Mouse (Mus musculus): Measurements from ENCODE around the gene Nup133. TPM values are rescaled to one million over a fixed set of nuclear protein-coding genes. Genes with fewer than 3 reads are reported as not detected.

Nup133 gene
- total RNA-seq, 2 experiments from 2014 or later: 21.5 to 22.4 TPM

- DNase-seq (ENCODE audit: low spot score in 2 of 2): no peak
Observed at GRCm38 (mm10) chr8:123954246-123954645, 5.2 kb upstream of the Nup133 start.

- no peak for DNase-seq (ENCODE audit: low spot score in 2 of 2)
Observed at GRCm38 (mm10) chr8:123953686-123954085, 4.6 kb upstream of the Nup133 start.

GRCm38 (mm10) chr8:123950077-123950802, 1.2 kb upstream of the Nup133 start:
- peak; percentile 40 to 62 for DNase-seq (ENCODE audit: low spot score in 2 of 2)

- no peak for DNase-seq (ENCODE audit: low spot score in 2 of 2)
Observed at GRCm38 (mm10) chr8:123949686-123949986, 571 bp upstream of the Nup133 start.

GRCm38 (mm10) chr8:123929026-123929425, 20.0 kb downstream of the Nup133 start:
- DNase-seq (ENCODE audit: low spot score in 2 of 2): no peak

- no peak for DNase-seq (ENCODE audit: low spot score in 2 of 2)
Observed at GRCm38 (mm10) chr8:123925671-123926070, 23.4 kb downstream of the Nup133 start.

GRCm38 (mm10) chr8:123924719-123925118, 24.3 kb downstream of the Nup133 start:
- DNase-seq (ENCODE audit: low spot score in 2 of 2): peak; percentile 86 to 88

GRCm38 (mm10) chr8:123914635-123915034, 34.4 kb downstream of the Nup133 start:
- no peak for DNase-seq (ENCODE audit: low spot score in 2 of 2)

- no peak for DNase-seq (ENCODE audit: low spot score in 2 of 2)
Observed at GRCm38 (mm10) chr8:123912265-123912664, 36.8 kb downstream of the Nup133 start.

GRCm38 (mm10) chr8:123907604-123908003, 41.5 kb downstream of the Nup133 start:
- DNase-seq (ENCODE audit: low spot score in 2 of 2): no peak

- no peak for DNase-seq (ENCODE audit: low spot score in 2 of 2)
Observed at GRCm38 (mm10) chr8:123902653-123903052, 46.4 kb downstream of the Nup133 start.

- no peak for DNase-seq (ENCODE audit: low spot score in 2 of 2)
Observed at GRCm38 (mm10) chr8:123899366-123899765, 49.7 kb downstream of the Nup133 start.

- DNase-seq (ENCODE audit: low spot score in 2 of 2): no peak
Observed at GRCm38 (mm10) chr8:123898576-123898975, 50.5 kb downstream of the Nup133 start.

- no peak for DNase-seq (ENCODE audit: low spot score in 2 of 2)
Observed at GRCm38 (mm10) chr8:123896774-123897173, 52.3 kb downstream of the Nup133 start.

- DNase-seq (ENCODE audit: low spot score in 2 of 2): no peak
Observed at GRCm38 (mm10) chr8:123896366-123896761, 52.7 kb downstream of the Nup133 start.

GRCm38 (mm10) chr8:123895680-123896365, 53.2 kb downstream of the Nup133 start:
- no peak for DNase-seq (ENCODE audit: low spot score in 2 of 2)

GRCm38 (mm10) chr8:123895230-123895629, 53.8 kb downstream of the Nup133 start:
- DNase-seq (ENCODE audit: low spot score in 2 of 2): no peak

GRCm38 (mm10) chr8:123894502-123895097, 54.5 kb downstream of the Nup133 start, which contains the start of gene Acta1:
Gene Acta1 (minus strand): TSS chr8:123894751.
- DNase-seq (ENCODE audit: low spot score in 2 of 2): no peak

- no peak for DNase-seq (ENCODE audit: low spot score in 2 of 2)
Observed at GRCm38 (mm10) chr8:123893413-123893812, 55.7 kb downstream of the Nup133 start.

GRCm38 (mm10) chr8:123892586-123893155, 56.4 kb downstream of the Nup133 start:
- peak in 1 of 2 experiments; percentile 31 for DNase-seq (ENCODE audit: low spot score in 2 of 2)

- peak; percentile 68 to 73 for DNase-seq (ENCODE audit: low spot score in 2 of 2)
Observed at GRCm38 (mm10) chr8:123891883-123892585, 57.0 kb downstream of the Nup133 start.

All from layer of hippocampus, postnatal 10 days (tissue).